Mouse (Mus musculus) hindbrain, embryonic 12.5 days (tissue): Measurements from ENCODE around the gene Kif16b. TPM values are rescaled to one million over a fixed set of nuclear protein-coding genes. Genes with fewer than 3 reads are reported as not detected.
"Not testable (repeated sequence)": the region's sequence is repeated elsewhere in the genome, so short reads cannot be mapped to it uniquely, and the experiment has no call there.

Experiments
- ATAC-seq: fragments of 200-750 bp; cut with Nextera tagmentation; 2 replicates; pipeline ENCODE4 v1.8.0; 2017; ENCODE audit warnings: moderate TSS enrichment; ENCODE audit not compliant: low FRiP score
- H3K27ac ChIP-seq: fragments of 300-500 bp; sonication (generic); 2 replicates; pipeline ENCODE4 v1.5.1; 2016; ENCODE audit warnings: mild to moderate bottlenecking
- H3K27me3 ChIP-seq: fragments of 300-500 bp; sonication (generic); 2 replicates; pipeline ENCODE4 v1.6.1; 2016; ENCODE audit warnings: mild to moderate bottlenecking
- H3K36me3 ChIP-seq: fragments of 300-500 bp; sonication (generic); 2 replicates; pipeline ENCODE4 v1.6.1; 2016; ENCODE audit warnings: mild to moderate bottlenecking
- H3K4me1 ChIP-seq: fragments of 300-500 bp; sonication (generic); 2 replicates; pipeline ENCODE4 v1.6.1; 2016
- H3K4me2 ChIP-seq: fragments of 300-500 bp; sonication (generic); replicated peaks from 2 replicates; pipeline ENCODE4 v1.6.1; 2016; ENCODE audit warnings: mild to moderate bottlenecking
- H3K4me3 ChIP-seq: fragments of 300-500 bp; sonication (generic); 2 replicates; pipeline ENCODE4 v1.5.1; 2016; ENCODE audit warnings: mild to moderate bottlenecking
- H3K9ac ChIP-seq: fragments of 300-500 bp; sonication (generic); 2 replicates; pipeline ENCODE4 v1.6.1; 2016; ENCODE audit warnings: mild to moderate bottlenecking, moderate library complexity
- H3K9me3 ChIP-seq: fragments of 300-500 bp; sonication (generic); replicated peaks from 2 replicates; pipeline ENCODE4 v1.6.1; 2016; ENCODE audit warnings: mild to moderate bottlenecking
- WGBS: fragments of 180-500 bp; shearing (Covaris S2); methylation state at CpG from one replicate; pipeline ENCODE4 v1.1.7; 2016; 5-methylcytosine and 5-hydroxymethylcytosine counted together
- polyA plus RNA-seq: library from polyadenylated mRNA; unstranded; fragments of >200 nt; fragmentation: Nextera tagmentation; extraction: Ambion mirVana; gene quantifications from 2 replicates; pipeline ENCODE4 v1.2.1, GENCODE M21; 2016

The Kif16b gene
- polyA plus RNA-seq, 1 experiment from 2014 or later: 9.7 TPM

GRCm38 (mm10) chr2:142590284-142590724, 311.0 kb downstream of the Kif16b start:
- no peak overlapping the region for H3K9ac ChIP-seq
- no peaks in the 10 kb centered on the region for H3K36me3 ChIP-seq
- H3K4me3 ChIP-seq: no peak overlapping the region
- peaks cover 16% of the 10 kb centered on the region for H3K4me1 ChIP-seq
- H3K27me3 ChIP-seq: no peaks in the 10 kb centered on the region
- peak overlapping the region; percentile 32; the same call in 1 of the 2 replicates for H3K4me2 ChIP-seq
- 14% methylated on average over 6 of the region's 6 CpGs for WGBS
- H3K9me3 ChIP-seq: no peaks in the 10 kb centered on the region
- ATAC-seq: peak; percentile 6
- H3K27ac ChIP-seq: peak overlapping the region; percentile 77

- H3K27me3 ChIP-seq: no peaks in the 10 kb centered on the region
- peak overlapping the region; percentile 32; the same call in 1 of the 2 replicates for H3K4me2 ChIP-seq
- peak; percentile 92 for ATAC-seq
- H3K27ac ChIP-seq: peak overlapping the region; percentile 77
- H3K4me3 ChIP-seq: no peak overlapping the region
- H3K9ac ChIP-seq: no peak overlapping the region
- peaks cover 16% of the 10 kb centered on the region for H3K4me1 ChIP-seq
- WGBS: 23% methylated on average over 14 of the region's 14 CpGs
- H3K36me3 ChIP-seq: no peaks in the 10 kb centered on the region
- no peaks in the 10 kb centered on the region for H3K9me3 ChIP-seq
Observed at GRCm38 (mm10) chr2:142589403-142590283, 311.7 kb downstream of the Kif16b start.

- Histone ChIP-seq H3K27ac (no peak overlapping the region), H3K4me1 (peaks cover 16% of the 10 kb centered on the region), H3K9me3 (no peaks in the 10 kb centered on the region), H3K9ac (no peak overlapping the region), H3K4me3 (no peak overlapping the region), H3K4me2 (no peak overlapping the region), H3K27me3 (no peaks in the 10 kb centered on the region), H3K36me3 (no peaks in the 10 kb centered on the region)
- WGBS: 87% methylated on average over 5 of the region's 5 CpGs
- ATAC-seq: no peak
Observed at GRCm38 (mm10) chr2:142585845-142586244, 315.5 kb downstream of the Kif16b start.

- Histone ChIP-seq H3K4me2 (no peak overlapping the region), H3K4me1 (peaks cover 10% of the 10 kb centered on the region), H3K9ac (no peak overlapping the region), H3K27ac (no peak overlapping the region), H3K27me3 (no peaks in the 10 kb centered on the region), H3K36me3 (no peaks in the 10 kb centered on the region), H3K4me3 (no peak overlapping the region), H3K9me3 (no peaks in the 10 kb centered on the region)
- no peak for ATAC-seq
- 86% methylated on average over 11 of the region's 11 CpGs for WGBS
Observed at GRCm38 (mm10) chr2:142584851-142585737, 316.2 kb downstream of the Kif16b start.

- ATAC-seq: no peak
- H3K27ac ChIP-seq: no peak overlapping the region
- H3K9me3 ChIP-seq: no peaks in the 10 kb centered on the region
- no peak overlapping the region for H3K4me2 ChIP-seq
- H3K36me3 ChIP-seq: no peaks in the 10 kb centered on the region
- H3K9ac ChIP-seq: no peak overlapping the region
- H3K27me3 ChIP-seq: no peaks in the 10 kb centered on the region
- no peak overlapping the region for H3K4me3 ChIP-seq
- no peaks in the 10 kb centered on the region for H3K4me1 ChIP-seq
Observed at GRCm38 (mm10) chr2:142580449-142580848, 320.9 kb downstream of the Kif16b start.

GRCm38 (mm10) chr2:142577414-142577813, 323.9 kb downstream of the Kif16b start:
- not testable (repeated sequence) for H3K4me2 ChIP-seq, ATAC-seq, H3K4me1 ChIP-seq, H3K27me3 ChIP-seq, H3K9ac ChIP-seq, H3K4me3 ChIP-seq, H3K9me3 ChIP-seq, H3K27ac ChIP-seq, H3K36me3 ChIP-seq
- 65% methylated on average over 9 of the region's 9 CpGs for WGBS

GRCm38 (mm10) chr2:142569771-142570170, 331.6 kb downstream of the Kif16b start:
- 73% methylated on average over 8 of the region's 8 CpGs for WGBS
- H3K4me2 ChIP-seq: no peak overlapping the region
- H3K4me3 ChIP-seq: no peak overlapping the region
- H3K27ac ChIP-seq: no peak overlapping the region
- no peaks in the 10 kb centered on the region for H3K27me3 ChIP-seq
- H3K9me3 ChIP-seq: no peaks in the 10 kb centered on the region
- no peaks in the 10 kb centered on the region for H3K4me1 ChIP-seq
- no peak for ATAC-seq
- no peaks in the 10 kb centered on the region for H3K36me3 ChIP-seq
- no peak overlapping the region for H3K9ac ChIP-seq

Other genes with a start within 250 kb of the Kif16b start
- 89.7 and 97.7 TPM in 2 replicates for gene Snrpb2, start 161.5 kb upstream of the Kif16b start, polyA plus RNA-seq
- gene Otor, start 176.9 kb upstream of the Kif16b start, polyA plus RNA-seq: 3.4 and 4.9 TPM in 2 replicates